Mouse (Mus musculus) hindbrain, embryonic 11.5 days (tissue): ENCODE data around the gene Fh1. TPM values are rescaled to one million over a fixed set of nuclear protein-coding genes. Genes with fewer than 3 reads are reported as not detected.
A peak's percentile ranks its signal among the peaks of the same experiment; 100 is the strongest.

Source experiments
- ATAC-seq: fragments of 200-750 bp; cut with Nextera tagmentation; 2 replicates; pipeline ENCODE4 v1.8.0; 2017; ENCODE audit warnings: mild to moderate bottlenecking, moderate TSS enrichment, moderate library complexity; ENCODE audit not compliant: low FRiP score
- DNase-seq: peaks from one replicate; pipeline ENCODE4 v3.0.0-alpha.2; 2015; ENCODE audit warnings: low spot score
- H3K27ac ChIP-seq: fragments of 300-500 bp; sonication (generic); 2 replicates; pipeline ENCODE4 v1.5.1; 2014; ENCODE audit warnings: mild to moderate bottlenecking, low read depth, low read length
- H3K27me3 ChIP-seq: fragments of 300-500 bp; sonication (generic); 2 replicates; pipeline ENCODE4 v1.6.1; 2014; ENCODE audit warnings: mild to moderate bottlenecking, low read length, moderate library complexity, mixed read lengths; ENCODE audit not compliant: control insufficient read depth, insufficient read depth
- H3K36me3 ChIP-seq: fragments of 300-500 bp; sonication (generic); 2 replicates; pipeline ENCODE4 v1.6.1; 2014; ENCODE audit warnings: mild to moderate bottlenecking, low read length, moderate library complexity, mixed read lengths; ENCODE audit not compliant: control insufficient read depth, insufficient read depth
- H3K4me1 ChIP-seq: fragments of 300-500 bp; sonication (generic); replicated peaks from 2 replicates; pipeline ENCODE4 v1.6.1; 2014; ENCODE audit warnings: low read length, mixed read lengths; ENCODE audit not compliant: control insufficient read depth, insufficient read depth
- H3K4me2 ChIP-seq: fragments of 300-500 bp; sonication (generic); replicated peaks from 2 replicates; pipeline ENCODE4 v1.6.1; 2014; ENCODE audit warnings: mild to moderate bottlenecking, low read depth, low read length
- H3K4me3 ChIP-seq: fragments of 300-500 bp; sonication (generic); 2 replicates; pipeline ENCODE4 v1.5.1; 2014; ENCODE audit warnings: low read depth, low read length
- H3K9ac ChIP-seq: fragments of 300-500 bp; sonication (generic); 2 replicates; pipeline ENCODE4 v1.6.1; 2014; ENCODE audit warnings: low read depth, low read length
- H3K9me3 ChIP-seq: fragments of 300-500 bp; sonication (generic); 2 replicates; pipeline ENCODE4 v1.6.1; 2016; ENCODE audit warnings: low read length; ENCODE audit not compliant: control insufficient read depth
- WGBS: fragments of 180-500 bp; shearing (Covaris S2); extraction: QIAGEN DNeasy Blood & Tissue Kit; methylation state at CpG from one replicate; pipeline ENCODE4 v1.1.7; 2014; 5-methylcytosine and 5-hydroxymethylcytosine counted together
- polyA plus RNA-seq: library from polyadenylated mRNA; unstranded; fragments of >200 nt; fragmentation: Nextera tagmentation; extraction: Ambion mirVana; gene quantifications from 2 replicates; pipeline ENCODE4 v1.2.1, GENCODE M21; 2014

Gene Fh1
- polyA plus RNA-seq, 1 experiment from 2014 or later: 87.3 TPM

- H3K9me3 ChIP-seq: no peaks in the 10 kb centered on the region
- no peaks in the 10 kb centered on the region for H3K36me3 ChIP-seq
- no peak overlapping the region for H3K9ac ChIP-seq
- WGBS: 86% methylated on average over 3 of the region's 3 CpGs
- no peak overlapping the region for H3K4me2 ChIP-seq
- H3K4me3 ChIP-seq: no peak overlapping the region
- no peak for DNase-seq
- H3K4me1 ChIP-seq: no peaks in the 10 kb centered on the region
- no peak for ATAC-seq
- H3K27me3 ChIP-seq: no peaks in the 10 kb centered on the region
- no peak overlapping the region for H3K27ac ChIP-seq
Measured at GRCm38 (mm10) chr1:175631080-175631479, 5.6 kb upstream of the Fh1 start.

DNA sequence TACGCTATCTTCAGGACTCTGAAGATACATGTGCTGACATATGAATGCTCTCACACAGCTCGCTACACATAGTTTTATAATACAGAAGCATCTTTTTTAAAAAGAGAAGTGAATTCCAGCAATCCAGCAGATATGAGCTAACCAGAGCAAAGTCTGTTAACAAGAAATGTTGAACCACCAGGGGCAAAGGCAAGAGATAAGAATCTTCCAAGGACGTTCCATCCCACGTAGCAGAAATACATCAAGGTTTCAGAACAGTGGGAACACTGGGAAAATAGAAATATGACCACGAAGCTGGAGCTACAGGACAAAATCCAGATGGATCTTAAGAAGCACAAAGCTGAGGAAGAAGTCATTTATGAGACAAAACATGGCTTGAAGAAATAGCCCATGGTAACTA lies 4.9 kb upstream of the Fh1 start:
- H3K27me3 ChIP-seq: no peaks in the 10 kb centered on the region
- no peak overlapping the region for H3K4me3 ChIP-seq
- no peak overlapping the region for H3K27ac ChIP-seq
- no peaks in the 10 kb centered on the region for H3K9me3 ChIP-seq
- ATAC-seq (no peak), DNase-seq (no peak)
- no peaks in the 10 kb centered on the region for H3K4me1 ChIP-seq
- WGBS: 86% methylated on average over 5 of the region's 5 CpGs
- H3K4me2 ChIP-seq: no peak overlapping the region
- no peak overlapping the region for H3K9ac ChIP-seq
- H3K36me3 ChIP-seq: no peaks in the 10 kb centered on the region

- no peak overlapping the region for H3K4me3 ChIP-seq
- ATAC-seq (no peak), DNase-seq (no peak)
- 0 out of 2 replicates have a peak, but pooled peaks cover under 1% of the 10 kb centered on the region for H3K4me1 ChIP-seq
- no peaks in the 10 kb centered on the region for H3K9me3 ChIP-seq
- WGBS: 84% methylated on average over 6 of the region's 6 CpGs
- H3K27me3 ChIP-seq: no peaks in the 10 kb centered on the region
- H3K27ac ChIP-seq: no peak overlapping the region
- H3K36me3 ChIP-seq: no peaks in the 10 kb centered on the region
- no peak overlapping the region for H3K4me2 ChIP-seq
- H3K9ac ChIP-seq: no peak overlapping the region
Measured at GRCm38 (mm10) chr1:175629248-175629647, 3.8 kb upstream of the Fh1 start.

DNA sequence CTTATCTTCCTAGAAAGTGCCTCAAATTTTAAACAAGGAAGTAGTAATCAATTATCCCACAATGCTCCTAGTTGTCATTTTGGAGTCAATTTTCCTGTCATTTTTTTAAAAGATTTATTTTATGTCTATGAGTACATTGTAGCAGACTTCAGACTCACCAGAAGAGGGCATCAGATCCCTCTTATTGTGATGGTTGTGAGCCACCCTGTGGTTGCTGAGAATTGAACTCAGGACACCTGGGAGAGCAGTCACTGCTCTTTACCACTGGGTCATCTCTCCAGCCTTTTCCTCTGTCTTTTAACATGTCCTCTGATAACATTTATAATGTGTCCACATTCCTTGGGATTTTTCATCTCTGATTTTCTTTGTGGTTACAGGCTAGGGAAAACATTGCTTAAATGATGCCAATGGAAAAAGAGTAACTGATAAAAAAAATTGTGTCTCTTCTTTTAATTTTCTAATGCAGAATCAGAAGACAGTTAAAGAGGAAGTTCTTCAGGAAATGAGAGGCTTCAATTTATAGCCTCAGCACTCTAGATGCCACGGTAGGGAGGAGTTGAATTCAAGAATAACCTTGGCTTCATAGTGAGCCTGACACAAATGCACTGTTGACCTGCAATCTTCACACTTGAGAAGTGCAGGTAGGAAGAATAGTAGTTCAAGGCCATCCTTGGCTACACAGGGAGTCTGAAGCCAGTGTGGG lies 706 bp upstream of the Fh1 start:
- Histone ChIP-seq H3K4me2 (peak overlapping the region; percentile 34), H3K4me1 (0 out of 2 replicates have a peak, but pooled peaks cover 2% of the 10 kb centered on the region), H3K27me3 (no peaks in the 10 kb centered on the region), H3K36me3 (no peaks in the 10 kb centered on the region), H3K9ac (no peak overlapping the region), H3K27ac (no peak overlapping the region), H3K4me3 (peak overlapping the region; percentile 65; the same call in 1 of the 2 replicates), H3K9me3 (no peaks in the 10 kb centered on the region)
- 87% methylated on average over 1 of the region's 1 CpGs for WGBS
- peak; percentile 46 for DNase-seq
- ATAC-seq: peak; percentile 69

- Histone ChIP-seq H3K36me3 (no peaks in the 10 kb centered on the region), H3K4me2 (no peak overlapping the region), H3K27ac (no peak overlapping the region), H3K27me3 (no peaks in the 10 kb centered on the region), H3K4me1 (0 out of 2 replicates have a peak, but pooled peaks cover 2% of the 10 kb centered on the region), H3K4me3 (no peak overlapping the region), H3K9me3 (no peaks in the 10 kb centered on the region), H3K9ac (no peak overlapping the region)
- 83% methylated on average over 6 of the region's 6 CpGs for WGBS
- DNase-seq: no peak
- no peak for ATAC-seq
Measured at GRCm38 (mm10) chr1:175623656-175624055, 1.8 kb downstream of the Fh1 start.

DNA sequence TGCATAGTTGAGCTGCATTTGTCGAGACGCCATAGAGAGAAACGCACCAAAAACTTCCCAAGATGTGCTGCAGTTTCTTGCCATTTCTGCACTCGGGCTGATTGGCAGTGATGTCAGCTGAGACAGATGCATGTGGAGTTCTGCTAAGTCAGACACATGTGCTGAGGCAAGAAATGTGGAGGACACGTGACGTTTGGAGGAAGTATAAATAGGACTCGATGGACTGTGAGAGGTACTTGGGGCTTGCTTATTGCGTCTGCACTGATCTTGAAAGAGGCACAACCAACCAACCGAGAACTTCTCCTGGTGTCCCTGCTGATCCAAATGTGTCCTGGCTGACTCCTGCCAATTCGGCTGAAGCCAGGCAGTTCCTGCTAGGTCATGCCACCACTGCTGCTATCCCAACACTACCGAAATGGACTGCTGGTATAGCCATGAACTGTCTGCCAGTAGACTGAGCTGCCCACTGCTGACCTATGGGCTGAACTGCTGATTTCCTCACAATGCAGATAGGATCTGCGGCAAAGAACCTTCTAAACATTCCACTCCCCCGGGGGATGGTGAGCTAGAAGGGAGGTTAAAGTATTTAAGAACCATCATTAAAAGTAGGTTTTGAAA lies 5.5 kb downstream of the Fh1 start, which contains the start of gene Kmo:
Kmo (plus strand) TSS at position 568 of the 618 bp plus-strand sequence.
- WGBS: 93% methylated on average over 13 of the region's 13 CpGs
- no peak within 1 kb of the TSS for H3K4me2 ChIP-seq
- no peak within 1 kb of the TSS for H3K27ac ChIP-seq
- no peaks in the 10 kb centered on the region for H3K27me3 ChIP-seq
- no peaks in the 10 kb centered on the region for H3K9me3 ChIP-seq
- no peak for ATAC-seq
- 0 out of 2 replicates have a peak, but pooled peaks cover 2% of the 10 kb centered on the region for H3K4me1 ChIP-seq
- DNase-seq: no peak
- H3K9ac ChIP-seq: no peak within 1 kb of the TSS
- H3K36me3 ChIP-seq: no peaks in the 10 kb centered on the region
- H3K4me3 ChIP-seq: no peak within 1 kb of the TSS

- no peaks in the 10 kb centered on the region for H3K9me3 ChIP-seq
- no peak overlapping the region for H3K4me2 ChIP-seq
- H3K4me3 ChIP-seq: no peak overlapping the region
- no peaks in the 10 kb centered on the region for H3K36me3 ChIP-seq
- H3K9ac ChIP-seq: no peak overlapping the region
- WGBS: 93% methylated on average over 9 of the region's 9 CpGs
- no peak for DNase-seq
- no peaks in the 10 kb centered on the region for H3K4me1 ChIP-seq
- H3K27ac ChIP-seq: no peak overlapping the region
- ATAC-seq: no peak
- H3K27me3 ChIP-seq: no peaks in the 10 kb centered on the region
Measured at GRCm38 (mm10) chr1:175614992-175615391, 10.4 kb downstream of the Fh1 start.

- Histone ChIP-seq H3K4me1 (no peaks in the 10 kb centered on the region), H3K27me3 (no peaks in the 10 kb centered on the region), H3K27ac (no peak overlapping the region), H3K4me3 (no peak overlapping the region), H3K36me3 (0 out of 2 replicates have a peak, but pooled peaks cover 2% of the 10 kb centered on the region), H3K4me2 (no peak overlapping the region), H3K9me3 (no peaks in the 10 kb centered on the region), H3K9ac (no peak overlapping the region)
- ATAC-seq: no peak
- 100% methylated on average over 3 of the region's 3 CpGs for WGBS
- no peak for DNase-seq
Measured at GRCm38 (mm10) chr1:175608708-175609107, 16.7 kb downstream of the Fh1 start.
